Mouse (Mus musculus): ENCODE measurements around the gene Zmynd15. TPM values are rescaled to one million over a fixed set of nuclear protein-coding genes. Genes with fewer than 3 reads are reported as not detected.
"Not testable (repeated sequence)": the region's sequence is repeated elsewhere in the genome, so short reads cannot be mapped to it uniquely, and the experiment has no call there.

Zmynd15 gene
- total RNA-seq (2022): 1 to 10 TPM; 1.7 to 4.3 (median 3.0) TPM

GRCm38 (mm10) chr11:70458688-70459600 is at the start of gene Zmynd15:
Zmynd15 (plus strand) TSS chr11:70459433.
- DNase-seq: no peak

GRCm38 (mm10) chr11:70409594-70410296 is 49.5 kb upstream of the Zmynd15 start, which contains the start of gene Pelp1:
Pelp1 (minus strand) TSS chr11:70410031.
- DNase-seq: peak; percentile 82

GRCm38 (mm10) chr11:70410297-70410643 is 49.0 kb upstream of the Zmynd15 start:
- DNase-seq: no peak

- no peak for DNase-seq
Observed at GRCm38 (mm10) chr11:70412591-70412990, 46.6 kb upstream of the Zmynd15 start.

- DNase-seq: peak; percentile 51
Observed at GRCm38 (mm10) chr11:70413961-70414360, 45.3 kb upstream of the Zmynd15 start.

GRCm38 (mm10) chr11:70418199-70418598 is 41.0 kb upstream of the Zmynd15 start:
- DNase-seq: no peak

- DNase-seq: no peak
Observed at GRCm38 (mm10) chr11:70419486-70419885, 39.7 kb upstream of the Zmynd15 start.

GRCm38 (mm10) chr11:70426598-70426997 is 32.6 kb upstream of the Zmynd15 start:
- DNase-seq: not testable (repeated sequence)

- no peak for DNase-seq
Observed at GRCm38 (mm10) chr11:70431574-70431973, 27.7 kb upstream of the Zmynd15 start.

- peak; percentile 97 for DNase-seq
Observed at GRCm38 (mm10) chr11:70432048-70432894, 27.0 kb upstream of the Zmynd15 start, which contains the start of gene Arrb2. Arrb2 (plus strand) TSS chr11:70432635.

- DNase-seq: no peak
Observed at GRCm38 (mm10) chr11:70432895-70433568, 26.2 kb upstream of the Zmynd15 start.

GRCm38 (mm10) chr11:70433569-70433943 is 25.7 kb upstream of the Zmynd15 start:
- DNase-seq: no peak

GRCm38 (mm10) chr11:70433951-70434350 is 25.3 kb upstream of the Zmynd15 start:
- DNase-seq: no peak

- DNase-seq: no peak
Observed at GRCm38 (mm10) chr11:70435476-70435875, 23.8 kb upstream of the Zmynd15 start.

GRCm38 (mm10) chr11:70437426-70437825 is 21.8 kb upstream of the Zmynd15 start:
- DNase-seq: no peak

GRCm38 (mm10) chr11:70438728-70439374 is 20.4 kb upstream of the Zmynd15 start:
- no peak for DNase-seq

GRCm38 (mm10) chr11:70440637-70441036 is 18.6 kb upstream of the Zmynd15 start:
- no peak for DNase-seq

- DNase-seq: no peak
Observed at GRCm38 (mm10) chr11:70441882-70442281, 17.4 kb upstream of the Zmynd15 start.

- no peak for DNase-seq
Observed at GRCm38 (mm10) chr11:70443964-70444363, 15.3 kb upstream of the Zmynd15 start.

- DNase-seq: no peak
Observed at GRCm38 (mm10) chr11:70444667-70445066, 14.6 kb upstream of the Zmynd15 start.

- no peak for DNase-seq
Observed at GRCm38 (mm10) chr11:70446756-70447155, 12.5 kb upstream of the Zmynd15 start.
